Mouse (Mus musculus): ENCODE data around the gene Nanos1. TPM values are rescaled to one million over a fixed set of nuclear protein-coding genes. Genes with fewer than 3 reads are reported as not detected.

Gene Nanos1
- 0.98 and 1.3 TPM in 2 replicates for polyA plus RNA-seq (2012; rRNA removed)

GRCm38 (mm10) chr19:60755438-60756191, at the start of gene Nanos1:
Gene Nanos1 (plus strand): TSS chr19:60755987.

GRCm38 (mm10) chr19:60790551-60791161, 34.9 kb downstream of the Nanos1 start, which contains the start of gene Eif3a:
Gene Eif3a (minus strand): TSS chr19:60790658.

Other genes starting within 250 kb of the Nanos1 start
- 5.0 and 6.0 TPM in 2 replicates for gene Cacul1, start 175.0 kb upstream of the Nanos1 start, polyA plus RNA-seq (2012; rRNA removed)
- 113 and 114 TPM in 2 replicates for gene Eif3a, start 34.7 kb downstream of the Nanos1 start, polyA plus RNA-seq (2012; rRNA removed)
- gene Fam45a, start 55.6 kb downstream of the Nanos1 start, polyA plus RNA-seq (2012; rRNA removed): 11.5 and 13.9 TPM in 2 replicates
- 0.79 and 0.92 TPM in 2 replicates for gene Sfxn4, start 105.5 kb downstream of the Nanos1 start, polyA plus RNA-seq (2012; rRNA removed)
- gene Prdx3, start 118.6 kb downstream of the Nanos1 start, polyA plus RNA-seq (2012; rRNA removed): 184 and 244 TPM in 2 replicates
- 0.77 and 0.89 TPM in 2 replicates for gene Grk5, start 133.8 kb downstream of the Nanos1 start, polyA plus RNA-seq (2012; rRNA removed)

All from liver, embryonic 14 days (tissue).